Mouse (Mus musculus): ENCODE results near the gene Stx8.

GRCm38 (mm10) chr11:68239756-68240155 is 273.8 kb downstream of the Stx8 start:
- no peak for TF ChIP-seq CTCF (IDR thresholded peaks at IDR 0.05; ENCODE audit: extremely low read depth, insufficient read depth, low read length)
- no peak for TF ChIP-seq POLR2A (IDR thresholded peaks at IDR 0.05; ENCODE audit: extremely low read depth, insufficient read depth, low read length)
